Mouse (Mus musculus) MEL (cell line): ENCODE results near the gene Ralb. TPM values are rescaled to one million over a fixed set of nuclear protein-coding genes. Genes with fewer than 3 reads are reported as not detected.

Source experiments
- DNase-seq: peaks from one replicate; pipeline ENCODE4 v3.0.0; 2011; ENCODE audit warnings: low read depth, low spot score
- H3K27ac ChIP-seq: 2 replicates; pipeline ENCODE4 v1.5.1; 2012; ENCODE audit warnings: low read depth, mild to moderate bottlenecking, control low read depth, low read length, moderate library complexity; ENCODE audit not compliant: control insufficient read depth
- H3K27me3 ChIP-seq, 2 experiments: fragments of 150-350 bp in 1 of 2; sonication (generic) in 1 of 2; 2 replicates each; pipeline ENCODE4 v1.6.1; 2012; ENCODE audit warnings: low read length in 2 of 2, mild to moderate bottlenecking in 2 of 2, improper control_type of control experiment in 1 of 2, moderate library complexity in 1 of 2; ENCODE audit not compliant: insufficient read depth in 2 of 2, control insufficient read depth in 1 of 2
- H3K36me3 ChIP-seq, 2 experiments: 2 replicates each; pipeline ENCODE4 v1.6.1; 2012 to 2014; ENCODE audit warnings: low read length in 2 of 2, improper control_type of control experiment in 1 of 2, inconsistent platforms in 1 of 2, mild to moderate bottlenecking in 1 of 2; ENCODE audit not compliant: insufficient read depth in 2 of 2, control insufficient read depth in 1 of 2
- H3K4me1 ChIP-seq, 2 experiments: fragments of 150-350 bp in 1 of 2; sonication (generic) in 1 of 2; 2 replicates each; pipeline ENCODE4 v1.6.1; 2012; ENCODE audit warnings: low read length in 2 of 2, improper control_type of control experiment in 1 of 2, mild to moderate bottlenecking in 1 of 2; ENCODE audit not compliant: insufficient read depth in 2 of 2, control insufficient read depth in 1 of 2
- H3K4me3 ChIP-seq, 2 experiments: fragments of 150-350 bp in 1 of 2; sonication (generic) in 1 of 2; 2 replicates each; pipeline ENCODE4 v1.5.1; 2012; ENCODE audit warnings: low read depth in 2 of 2, low read length in 2 of 2, mild to moderate bottlenecking in 2 of 2, moderate library complexity in 2 of 2, control low read depth in 1 of 2, improper control_type of control experiment in 1 of 2; ENCODE audit not compliant: control insufficient read depth in 1 of 2, insufficient read depth in 1 of 2
- H3K79me2 ChIP-seq: 2 replicates; pipeline ENCODE4 v1.6.1; 2012; ENCODE audit warnings: mild to moderate bottlenecking, low read length, moderate library complexity; ENCODE audit not compliant: control insufficient read depth, poor library complexity, insufficient read depth
- H3K9ac ChIP-seq: 2 replicates; pipeline ENCODE4 v1.6.1; 2012; ENCODE audit warnings: low read depth, mild to moderate bottlenecking, control low read depth, low read length, moderate library complexity; ENCODE audit not compliant: control insufficient read depth, poor library complexity, severe bottlenecking
- H3K9me3 ChIP-seq: fragments of 150-350 bp; sonication (generic); replicated peaks from 2 replicates; pipeline ENCODE4 v1.6.1; 2012; ENCODE audit warnings: mild to moderate bottlenecking, low read length, improper control_type of control experiment, moderate library complexity; ENCODE audit not compliant: insufficient read depth
- BHLHE40 ChIP-seq: IDR thresholded peaks from 2 replicates; pipeline ENCODE4 v1.6.1; 2012; ENCODE audit warnings: low read depth, mild to moderate bottlenecking, inconsistent platforms, low read length, improper control_type of control experiment, borderline replicate concordance
- CHD1 ChIP-seq: IDR thresholded peaks from 2 replicates; pipeline ENCODE4 v1.6.1; 2012; ENCODE audit warnings: low read depth, mild to moderate bottlenecking, inconsistent platforms, low read length, improper control_type of control experiment
- CHD2 ChIP-seq: IDR thresholded peaks from 2 replicates; pipeline ENCODE4 v1.6.1; 2011; ENCODE audit warnings: low read length, improper control_type of control experiment
- CTCF ChIP-seq, 3 experiments: IDR thresholded peaks in 2 of 3; conservative IDR thresholded peaks in 1 of 3; 2 replicates each; pipeline ENCODE4 v1.5.1; 2011 to 2012; ENCODE audit warnings: low read length in 3 of 3, low read depth in 2 of 3, mild to moderate bottlenecking in 2 of 3, improper control_type of control experiment in 1 of 3, inconsistent platforms in 1 of 3, mixed read lengths in 1 of 3, moderate library complexity in 1 of 3; ENCODE audit not compliant: control insufficient read depth in 1 of 3, insufficient read depth in 1 of 3, poor library complexity in 1 of 3, severe bottlenecking in 1 of 3
- ELF1 ChIP-seq: IDR thresholded peaks from 2 replicates; pipeline ENCODE4 v1.6.1; 2014; ENCODE audit warnings: low read depth, mild to moderate bottlenecking, inconsistent platforms, low read length, improper control_type of control experiment, moderate library complexity
- ETS1 ChIP-seq: IDR thresholded peaks from 2 replicates; pipeline ENCODE4 v1.6.1; 2012; ENCODE audit warnings: low read depth, mild to moderate bottlenecking, inconsistent platforms, low read length, improper control_type of control experiment, moderate library complexity
- GABPA ChIP-seq: IDR thresholded peaks from 2 replicates; pipeline ENCODE4 v1.6.1; 2012; ENCODE audit warnings: low read depth, mild to moderate bottlenecking, inconsistent platforms, low read length, improper control_type of control experiment, moderate library complexity
- GATA1 ChIP-seq: IDR thresholded peaks from 2 replicates; pipeline ENCODE4 v1.6.1; 2011; ENCODE audit warnings: low read depth, low read length, improper control_type of control experiment
- KAT2A ChIP-seq: conservative IDR thresholded peaks from 2 replicates; pipeline ENCODE4 v1.6.1; 2012; ENCODE audit warnings: low read depth, low read length, improper control_type of control experiment, inconsistent platforms
- MAFK ChIP-seq: IDR thresholded peaks from 2 replicates; pipeline ENCODE4 v1.6.1; 2011; ENCODE audit warnings: low read depth, mild to moderate bottlenecking, low read length, improper control_type of control experiment, borderline replicate concordance
- MAZ ChIP-seq: IDR thresholded peaks from 2 replicates; pipeline ENCODE4 v1.6.1; 2012; ENCODE audit warnings: low read depth, mild to moderate bottlenecking, inconsistent platforms, low read length, improper control_type of control experiment
- MEF2A ChIP-seq: IDR thresholded peaks from 2 replicates; pipeline ENCODE4 v1.6.1; 2014; ENCODE audit warnings: low read depth, mild to moderate bottlenecking, inconsistent platforms, low read length, improper control_type of control experiment; ENCODE audit not compliant: poor library complexity, insufficient replicate concordance, severe bottlenecking; ENCODE audit errors: extremely low read depth
- MYB ChIP-seq: IDR thresholded peaks from 2 replicates; pipeline ENCODE4 v1.6.1; 2011; ENCODE audit warnings: mild to moderate bottlenecking, low read depth, low read length, improper control_type of control experiment
- MYC ChIP-seq: IDR thresholded peaks from 2 replicates; pipeline ENCODE4 v1.6.1; 2011; ENCODE audit warnings: low read depth, mild to moderate bottlenecking, low read length, improper control_type of control experiment, moderate library complexity
- NRF1 ChIP-seq: IDR thresholded peaks from 2 replicates; pipeline ENCODE4 v1.6.1; 2014; ENCODE audit warnings: low read depth, mild to moderate bottlenecking, inconsistent platforms, low read length, improper control_type of control experiment, moderate library complexity; ENCODE audit not compliant: poor library complexity, insufficient read depth, severe bottlenecking
- POLR2AphosphoS5 ChIP-seq: IDR thresholded peaks from 2 replicates; pipeline ENCODE4 v1.6.1; 2012; ENCODE audit warnings: low read depth, borderline replicate concordance, mild to moderate bottlenecking, inconsistent platforms, low read length, moderate library complexity, mixed read lengths
- RAD21 ChIP-seq: IDR thresholded peaks from 2 replicates; pipeline ENCODE4 v1.6.1; 2011; ENCODE audit warnings: mild to moderate bottlenecking, low read depth, low read length, improper control_type of control experiment
- SIN3A ChIP-seq: IDR thresholded peaks from 2 replicates; pipeline ENCODE4 v1.6.1; 2012; ENCODE audit warnings: low read length, improper control_type of control experiment, inconsistent platforms
- SMC3 ChIP-seq: IDR thresholded peaks from 2 replicates; pipeline ENCODE4 v1.6.1; 2011; ENCODE audit warnings: low read depth, low read length, improper control_type of control experiment
- TAL1 ChIP-seq: IDR thresholded peaks from 2 replicates; pipeline ENCODE4 v1.6.1; 2012; ENCODE audit warnings: mild to moderate bottlenecking, inconsistent platforms, low read length, moderate library complexity, mixed read lengths
- TBP ChIP-seq: IDR thresholded peaks from 2 replicates; pipeline ENCODE4 v1.8.0; 2011; ENCODE audit warnings: low read depth, low read length, improper control_type of control experiment
- UBTF ChIP-seq: IDR thresholded peaks from 2 replicates; pipeline ENCODE4 v1.6.1; 2012; ENCODE audit warnings: low read depth, mild to moderate bottlenecking, inconsistent platforms, low read length, improper control_type of control experiment, moderate library complexity, borderline replicate concordance; ENCODE audit not compliant: insufficient read depth
- ZC3H11A ChIP-seq: IDR thresholded peaks from 2 replicates; pipeline ENCODE4 v1.6.1; 2012; ENCODE audit warnings: low read depth, mild to moderate bottlenecking, inconsistent platforms, low read length, improper control_type of control experiment
- ZMIZ1 ChIP-seq: IDR thresholded peaks from 2 replicates; pipeline ENCODE4 v1.6.1; 2012; ENCODE audit warnings: low read depth, mild to moderate bottlenecking, inconsistent platforms, low read length, improper control_type of control experiment, moderate library complexity
- ZNF384 ChIP-seq: IDR thresholded peaks from 2 replicates; pipeline ENCODE4 v1.6.1; 2012; ENCODE audit warnings: low read depth, mild to moderate bottlenecking, inconsistent platforms, low read length, improper control_type of control experiment
- polyA plus RNA-seq, 2 experiments: library from polyadenylated mRNA; stranded (reverse) in 1 of 2; unstranded in 1 of 2; fragments of >175 nt in 1 of 2; fragments of >200 nt in 1 of 2; gene quantifications; 2 replicates each; pipeline versions ENCODE4 v1.2.1 to v1.2.4; 2012; ENCODE audit warnings: low replicate concordance in 2 of 2, low read depth in 1 of 2; ENCODE audit not compliant: insufficient read length in 2 of 2, insufficient read depth in 1 of 2, missing spikeins in 1 of 2
- total RNA-seq: library from RNA; depleted of rRNA; stranded (reverse); fragments of 300-350 nt; gene quantifications from 2 replicates; pipeline ENCODE4 v1.2.3, GENCODE M21; 2012

Ralb gene
- total and polyA plus RNA-seq, 3 experiments = 28.0 to 45.1 TPM; not detected in 1

GRCm38 (mm10) chr1:119504260-119505062 is at the start of gene Ralb (continued):
- TF ChIP-seq BHLHE40 (peak; percentile 97), MYB (no peak), MEF2A (no peak), POLR2AphosphoS5 (no peak)

- H3K79me2 ChIP-seq = no peaks in the 10 kb centered on the region
- no peaks in the 10 kb centered on the region for H3K36me3 ChIP-seq
- no peak overlapping the region for H3K9ac ChIP-seq
- no peak for DNase-seq
- no peak overlapping the region for H3K27ac ChIP-seq
- no peak for TF ChIP-seq MYC
- TF ChIP-seq TAL1 = no peak
- TF ChIP-seq GATA1 = no peak
- no peak for TF ChIP-seq GABPA
- no peak for TF ChIP-seq MEF2A
- no peak for TF ChIP-seq MAZ
- TF ChIP-seq NRF1 = no peak
- TF ChIP-seq MAFK = no peak
- no peak for TF ChIP-seq ZMIZ1
- TF ChIP-seq SMC3 = no peak
- no peak for TF ChIP-seq POLR2AphosphoS5
- no peaks in the 10 kb centered on the region for H3K4me1 ChIP-seq
- H3K9me3 ChIP-seq = no peaks in the 10 kb centered on the region
- H3K27me3 ChIP-seq = no peaks in the 10 kb centered on the region
- H3K4me3 ChIP-seq = no peak overlapping the region
Observed at GRCm38 (mm10) chr1:119551651-119552050, 47.1 kb upstream of the Ralb start.

- Histone ChIP-seq H3K36me3 (no peaks in the 10 kb centered on the region), H3K27me3 (no peaks in the 10 kb centered on the region), H3K9ac (no peak overlapping the region), H3K27ac (no peak overlapping the region), H3K9me3 (no peaks in the 10 kb centered on the region), H3K4me3 (no peak overlapping the region), H3K4me1 (no peaks in the 10 kb centered on the region), H3K79me2 (no peaks in the 10 kb centered on the region)
- DNase-seq = no peak
- no peak for TF ChIP-seq ELF1
- no peak for TF ChIP-seq MYB
- TF ChIP-seq UBTF = no peak
- no peak for TF ChIP-seq MAFK
- TF ChIP-seq KAT2A = no peak
- no peak for TF ChIP-seq POLR2AphosphoS5
- no peak for TF ChIP-seq CHD1
- TF ChIP-seq ZNF384 = no peak
- TF ChIP-seq CHD2 = no peak
- TF ChIP-seq GATA1 = no peak
- TF ChIP-seq ZC3H11A = no peak
- TF ChIP-seq ETS1 = no peak
- no peak for TF ChIP-seq GABPA
- TF ChIP-seq MYC = no peak
- no peak for TF ChIP-seq BHLHE40
- TF ChIP-seq RAD21 = no peak
- TF ChIP-seq CTCF (IDR thresholded peaks at IDR 0.05 in 2 of 3, conservative IDR thresholded peaks at IDR 0.05 in 1 of 3; ENCODE audit: control insufficient read depth in 1 of 3, insufficient read depth in 1 of 3, low read depth in 2 of 3, low read length in 3 of 3, poor library complexity in 1 of 3, severe bottlenecking in 1 of 3) = no peak
- no peak for TF ChIP-seq MAZ
- TF ChIP-seq SIN3A = no peak
- no peak for TF ChIP-seq TBP
Observed at GRCm38 (mm10) chr1:119550064-119550463, 45.5 kb upstream of the Ralb start.
